Mouse (Mus musculus) forebrain, embryonic 12.5 days (tissue): ENCODE measurements at regions not wholly inside any gene's neighbourhood (a gene's known extent, or its start where the extent isn't known, plus 50 kb on each side); places are given as distances from the start of the nearest gene placed in this dataset.

Experiments used
- ATAC-seq: fragments of 200-750 bp; cut with Nextera tagmentation; 2 replicates; pipeline ENCODE4 v1.8.0; 2017; ENCODE audit warnings: moderate TSS enrichment; ENCODE audit not compliant: low FRiP score
- H3K27ac ChIP-seq: fragments of 300-500 bp; sonication (generic); 2 replicates; pipeline ENCODE4 v1.5.1; 2016; ENCODE audit warnings: mild to moderate bottlenecking
- H3K27me3 ChIP-seq: fragments of 300-500 bp; sonication (generic); 2 replicates; pipeline ENCODE4 v1.6.1; 2016; ENCODE audit warnings: mild to moderate bottlenecking
- H3K36me3 ChIP-seq: fragments of 300-500 bp; sonication (generic); replicated peaks from 2 replicates; pipeline ENCODE4 v1.6.1; 2016; ENCODE audit warnings: mild to moderate bottlenecking
- H3K4me1 ChIP-seq: fragments of 300-500 bp; sonication (generic); 2 replicates; pipeline ENCODE4 v1.6.1; 2016
- H3K4me2 ChIP-seq: fragments of 300-500 bp; sonication (generic); 2 replicates; pipeline ENCODE4 v1.6.1; 2016; ENCODE audit warnings: mild to moderate bottlenecking, moderate library complexity
- H3K4me3 ChIP-seq: fragments of 300-500 bp; sonication (generic); replicated peaks from 2 replicates; pipeline ENCODE4 v1.5.1; 2016; ENCODE audit warnings: mild to moderate bottlenecking
- H3K9ac ChIP-seq: fragments of 300-500 bp; sonication (generic); 2 replicates; pipeline ENCODE4 v1.6.1; 2016; ENCODE audit warnings: mild to moderate bottlenecking
- H3K9me3 ChIP-seq: fragments of 300-500 bp; sonication (generic); 2 replicates; pipeline ENCODE4 v1.6.1; 2016
- WGBS: fragments of 180-500 bp; shearing (Covaris S2); methylation state at CpG from one replicate; pipeline ENCODE4 v1.1.7; 2016; 5-methylcytosine and 5-hydroxymethylcytosine counted together

- H3K4me2 ChIP-seq, result no peak overlapping the region
- WGBS, result 57% methylated on average over 3 of the region's 3 CpGs
- ATAC-seq, result peak; percentile 58; the same call in 1 of the 2 replicates
- H3K36me3 ChIP-seq, result no peaks in the 10 kb centered on the region
- H3K4me1 ChIP-seq, result no peaks in the 10 kb centered on the region
- H3K9me3 ChIP-seq, result no peaks in the 10 kb centered on the region
- H3K4me3 ChIP-seq, result no peak overlapping the region
- H3K27ac ChIP-seq, result no peak overlapping the region
- no peaks in the 10 kb centered on the region for H3K27me3 ChIP-seq
- H3K9ac ChIP-seq, result no peak overlapping the region
Measured at GRCm38 (mm10) chr1:122393660-122394355, 826.0 kb upstream of the Ddx18 start.

GRCm38 (mm10) chr1:122357015-122357414 is 789.2 kb upstream of the Ddx18 start:
- H3K4me3 ChIP-seq, result no peak overlapping the region
- H3K27ac ChIP-seq, result no peak overlapping the region
- no peak overlapping the region for H3K9ac ChIP-seq
- WGBS, result 94% methylated on average over 16 of the region's 16 CpGs
- H3K36me3 ChIP-seq, result no peaks in the 10 kb centered on the region
- H3K27me3 ChIP-seq, result no peaks in the 10 kb centered on the region
- peak; percentile 91 for ATAC-seq
- H3K9me3 ChIP-seq, result 0 out of 2 replicates have a peak, but pooled peaks cover 3% of the 10 kb centered on the region
- H3K4me1 ChIP-seq, result no peaks in the 10 kb centered on the region
- H3K4me2 ChIP-seq, result no peak overlapping the region

- H3K36me3 ChIP-seq, result no peaks in the 10 kb centered on the region
- no peaks in the 10 kb centered on the region for H3K27me3 ChIP-seq
- no peak for ATAC-seq
- no peak overlapping the region for H3K4me2 ChIP-seq
- no peak overlapping the region for H3K4me3 ChIP-seq
- no peaks in the 10 kb centered on the region for H3K4me1 ChIP-seq
- H3K27ac ChIP-seq, result no peak overlapping the region
- H3K9ac ChIP-seq, result no peak overlapping the region
- no peaks in the 10 kb centered on the region for H3K9me3 ChIP-seq
Measured at GRCm38 (mm10) chr1:122351530-122351929, 783.7 kb upstream of the Ddx18 start.

- no peak overlapping the region for H3K4me3 ChIP-seq
- no peaks in the 10 kb centered on the region for H3K36me3 ChIP-seq
- ATAC-seq, result no peak
- 84% methylated on average over 6 of the region's 6 CpGs for WGBS
- no peaks in the 10 kb centered on the region for H3K9me3 ChIP-seq
- H3K27me3 ChIP-seq, result no peaks in the 10 kb centered on the region
- no peak overlapping the region for H3K9ac ChIP-seq
- no peaks in the 10 kb centered on the region for H3K4me1 ChIP-seq
- no peak overlapping the region for H3K27ac ChIP-seq
- H3K4me2 ChIP-seq, result no peak overlapping the region
Measured at GRCm38 (mm10) chr1:122333267-122333666, 765.5 kb upstream of the Ddx18 start.

- Histone ChIP-seq H3K4me1 (no peaks in the 10 kb centered on the region), H3K36me3 (no peaks in the 10 kb centered on the region), H3K27ac (no peak overlapping the region), H3K4me3 (no peak overlapping the region), H3K4me2 (no peak overlapping the region), H3K27me3 (no peaks in the 10 kb centered on the region), H3K9ac (no peak overlapping the region), H3K9me3 (no peaks in the 10 kb centered on the region)
- no peak for ATAC-seq
- WGBS, result 50% methylated on average over 1 of the region's 1 CpGs
Measured at GRCm38 (mm10) chr1:122328276-122328675, 760.5 kb upstream of the Ddx18 start.
